Mouse (Mus musculus) neural tube, embryonic 13.5 days (tissue): ENCODE results near the gene Uprt. TPM values are rescaled to one million over a fixed set of nuclear protein-coding genes. Genes with fewer than 3 reads are reported as not detected.

ENCODE experiments used
- ATAC-seq: fragments of 200-750 bp; cut with Nextera tagmentation; 2 replicates; pipeline ENCODE4 v1.8.0; 2017; ENCODE audit warnings: low read depth, mild to moderate bottlenecking, moderate TSS enrichment, moderate library complexity
- H3K27ac ChIP-seq: fragments of 300-500 bp; sonication (generic); replicated peaks from 2 replicates; pipeline ENCODE4 v1.5.1; 2015; ENCODE audit warnings: moderate library complexity, mild to moderate bottlenecking, inconsistent platforms
- H3K27me3 ChIP-seq: fragments of 300-500 bp; sonication (generic); 2 replicates; pipeline ENCODE4 v1.6.1; 2015; ENCODE audit warnings: mild to moderate bottlenecking, inconsistent platforms
- H3K36me3 ChIP-seq: fragments of 300-500 bp; sonication (generic); 2 replicates; pipeline ENCODE4 v1.6.1; 2015; ENCODE audit warnings: mild to moderate bottlenecking, inconsistent platforms
- H3K4me1 ChIP-seq: fragments of 300-500 bp; sonication (generic); replicated peaks from 2 replicates; pipeline ENCODE4 v1.6.1; 2015; ENCODE audit warnings: inconsistent platforms
- H3K4me2 ChIP-seq: fragments of 300-500 bp; sonication (generic); 2 replicates; pipeline ENCODE4 v1.6.1; 2015; ENCODE audit warnings: inconsistent platforms, mild to moderate bottlenecking, moderate library complexity
- H3K4me3 ChIP-seq: fragments of 300-500 bp; sonication (generic); 2 replicates; pipeline ENCODE4 v1.5.1; 2015; ENCODE audit warnings: mild to moderate bottlenecking, inconsistent platforms
- H3K9ac ChIP-seq: fragments of 300-500 bp; sonication (generic); 2 replicates; pipeline ENCODE4 v1.6.1; 2015; ENCODE audit warnings: moderate library complexity, mild to moderate bottlenecking, inconsistent platforms
- H3K9me3 ChIP-seq: fragments of 300-500 bp; sonication (generic); 2 replicates; pipeline ENCODE4 v1.6.1; 2016; ENCODE audit warnings: inconsistent platforms
- WGBS: fragments of 180-500 bp; shearing (Covaris S2); methylation state at CpG from one replicate; pipeline ENCODE4 v1.1.7; 2015; 5-methylcytosine and 5-hydroxymethylcytosine counted together
- polyA plus RNA-seq: library from polyadenylated mRNA; unstranded; fragments of >200 nt; fragmentation: Nextera tagmentation; extraction: Ambion mirVana; gene quantifications from 2 replicates; pipeline ENCODE4 v1.2.1, GENCODE M21; 2015

The Uprt gene
- polyA plus RNA-seq, 1 experiment from 2014 or later: 1.3 TPM

- no peak overlapping the region for H3K27ac ChIP-seq
- peaks cover 58% of the 10 kb centered on the region for H3K27me3 ChIP-seq
- ATAC-seq: no peak
- H3K9ac ChIP-seq: no peak overlapping the region
- H3K4me3 ChIP-seq: no peak overlapping the region
- no peaks in the 10 kb centered on the region for H3K9me3 ChIP-seq
- H3K4me2 ChIP-seq: no peak overlapping the region
- no peaks in the 10 kb centered on the region for H3K36me3 ChIP-seq
- 94% methylated on average over 4 of the region's 4 CpGs for WGBS
- H3K4me1 ChIP-seq: no peaks in the 10 kb centered on the region
These were observed 60.0 kb downstream of the Uprt start for GRCm38 (mm10) chrX:104542635-104543034.

GRCm38 (mm10) chrX:104543919-104544595 lies 61.4 kb downstream of the Uprt start:
- Histone ChIP-seq H3K4me2 (no peak overlapping the region), H3K4me3 (no peak overlapping the region), H3K4me1 (no peaks in the 10 kb centered on the region), H3K9ac (no peak overlapping the region), H3K9me3 (no peaks in the 10 kb centered on the region), H3K36me3 (no peaks in the 10 kb centered on the region), H3K27me3 (peaks cover 52% of the 10 kb centered on the region), H3K27ac (no peak overlapping the region)
- WGBS: 75% methylated on average over 4 of the region's 4 CpGs
- no peak for ATAC-seq

GRCm38 (mm10) chrX:104545283-104545682 lies 62.7 kb downstream of the Uprt start:
- no peaks in the 10 kb centered on the region for H3K9me3 ChIP-seq
- 85% methylated on average over 1 of the region's 1 CpGs for WGBS
- no peak for ATAC-seq
- peaks cover 45% of the 10 kb centered on the region for H3K27me3 ChIP-seq
- H3K4me3 ChIP-seq: no peak overlapping the region
- no peaks in the 10 kb centered on the region for H3K4me1 ChIP-seq
- no peak overlapping the region for H3K9ac ChIP-seq
- no peak overlapping the region for H3K4me2 ChIP-seq
- no peak overlapping the region for H3K27ac ChIP-seq
- no peaks in the 10 kb centered on the region for H3K36me3 ChIP-seq

Other genes starting within 250 kb of the Uprt start
- gene Abcb7, start 69.0 kb upstream of the Uprt start, polyA plus RNA-seq: 7.8 and 8.7 TPM in 2 replicates
- gene Zdhhc15, start 188.2 kb downstream of the Uprt start, polyA plus RNA-seq: 5.8 TPM in 2 replicates